Mouse (Mus musculus): ENCODE measurements at regions not wholly inside any gene's neighbourhood (a gene's known extent, or its start where the extent isn't known, plus 50 kb on each side); places are given as distances from the start of the nearest gene placed in this dataset.
A peak's percentile ranks its signal among the peaks of the same experiment; 100 is the strongest.

DNA sequence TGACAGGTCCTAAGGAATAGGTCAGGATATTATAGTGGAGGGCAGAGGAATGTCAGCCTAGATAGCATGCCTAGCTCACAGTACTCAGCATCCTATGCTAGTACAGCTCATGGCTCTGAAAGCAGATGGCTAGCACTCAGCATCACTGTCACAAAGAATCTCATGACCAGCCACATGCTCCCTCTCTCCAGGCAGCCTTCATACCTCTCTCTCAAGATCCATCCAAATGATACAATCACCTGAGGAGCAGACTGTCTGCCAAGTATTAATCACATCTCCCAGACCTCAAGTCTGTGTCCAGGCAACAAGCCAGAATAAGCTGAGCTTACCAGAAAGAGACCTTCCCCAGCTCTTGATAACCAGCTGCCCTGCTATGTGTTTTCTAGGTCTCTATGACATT lies 557.4 kb upstream of the Nbea start:
- DNase-seq (ENCODE audit: extremely low spot score, low spot score) = no peak
- Histone ChIP-seq H3K9me3 (no peaks in the 10 kb centered on the region), H3K36me3 (replicated peaks) (no peaks in the 10 kb centered on the region), H3K27me3 (ENCODE audit: poor library complexity, severe bottlenecking) (no peaks in the 10 kb centered on the region), H3K4me1 (no peaks in the 10 kb centered on the region), H3K4me3 (no peak overlapping the region), H3K27ac (no peak overlapping the region)

DNA sequence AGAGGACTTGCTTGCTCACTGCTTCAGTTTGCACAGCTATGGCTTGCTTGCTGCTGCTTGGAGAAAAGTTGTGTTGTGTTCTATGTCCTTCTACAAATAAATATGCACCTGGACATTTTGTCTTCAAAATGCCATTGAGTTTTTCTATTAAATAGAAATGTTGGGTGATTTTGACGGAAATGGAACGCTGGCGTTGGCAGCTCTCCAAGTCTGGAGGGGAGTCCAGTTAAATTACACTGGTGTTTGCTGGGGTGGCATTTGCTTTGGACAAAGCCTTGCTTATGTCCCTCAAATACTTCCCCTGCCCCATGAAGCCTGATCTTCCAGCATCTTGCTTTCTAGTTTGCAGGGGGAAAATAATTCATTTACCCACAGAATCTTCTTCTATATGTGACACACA lies 556.0 kb upstream of the Nbea start:
- Histone ChIP-seq H3K36me3 (replicated peaks) (no peaks in the 10 kb centered on the region), H3K9me3 (no peaks in the 10 kb centered on the region), H3K4me1 (no peaks in the 10 kb centered on the region), H3K27ac (no peak overlapping the region), H3K27me3 (ENCODE audit: poor library complexity, severe bottlenecking) (no peaks in the 10 kb centered on the region), H3K4me3 (no peak overlapping the region)
- DNase-seq (ENCODE audit: extremely low spot score, low spot score) = no peak
- WGBS = 94% methylated on average over 3 of the region's 3 CpGs

DNA sequence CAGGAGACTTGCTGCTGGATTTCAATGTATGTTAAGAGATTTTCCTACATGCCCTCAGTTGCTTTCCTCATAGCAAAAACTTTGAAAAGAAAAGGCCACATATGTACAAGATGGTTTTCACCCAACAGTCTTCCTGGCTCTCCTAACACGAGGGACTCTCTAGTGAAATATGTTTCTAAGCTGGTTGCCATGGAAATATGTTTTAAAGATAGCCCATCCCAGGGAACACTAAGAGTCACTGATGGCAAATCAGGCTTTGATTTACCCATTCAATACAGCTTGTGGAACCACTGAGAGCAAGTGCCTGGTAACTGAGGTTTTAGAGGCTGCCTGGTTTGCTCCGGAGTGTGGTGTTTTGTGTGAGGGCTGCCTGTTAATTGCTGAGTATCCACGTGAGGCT lies 547.3 kb upstream of the Nbea start:
- WGBS = 75% methylated on average over 3 of the region's 3 CpGs
- Histone ChIP-seq H3K4me1 (no peaks in the 10 kb centered on the region), H3K27ac (no peak overlapping the region), H3K9me3 (no peaks in the 10 kb centered on the region), H3K36me3 (replicated peaks) (no peaks in the 10 kb centered on the region), H3K27me3 (ENCODE audit: poor library complexity, severe bottlenecking) (no peaks in the 10 kb centered on the region), H3K4me3 (no peak overlapping the region)
- DNase-seq (ENCODE audit: extremely low spot score, low spot score) = no peak

DNA sequence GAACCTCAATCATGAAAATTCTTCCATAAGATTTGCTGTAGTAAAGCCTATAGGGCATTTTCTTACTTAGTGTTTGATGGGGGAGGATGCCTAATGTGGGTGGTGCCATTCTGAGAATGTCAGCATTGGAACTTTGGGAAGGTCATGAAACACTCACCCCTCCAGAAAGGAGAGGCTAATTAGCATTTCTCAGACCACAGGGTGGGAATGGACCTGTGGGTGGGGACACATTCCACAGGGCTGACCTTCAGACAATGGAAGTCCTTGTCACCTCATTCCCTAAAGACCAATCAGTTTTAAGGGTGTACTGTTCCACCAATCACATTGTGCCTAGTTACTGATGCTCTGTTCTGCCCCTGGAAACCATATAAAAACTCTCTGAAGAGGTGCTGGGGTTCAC lies 541.5 kb upstream of the Nbea start:
- no peak overlapping the region for H3K27ac ChIP-seq
- H3K4me1 ChIP-seq = no peaks in the 10 kb centered on the region
- no peaks in the 10 kb centered on the region for H3K27me3 ChIP-seq (ENCODE audit: poor library complexity, severe bottlenecking)
- DNase-seq (ENCODE audit: extremely low spot score, low spot score) = no peak
- peaks cover 3% of the 10 kb centered on the region; the same call in 1 of the 2 replicates for H3K9me3 ChIP-seq
- no peaks in the 10 kb centered on the region for H3K36me3 ChIP-seq (replicated peaks)
- H3K4me3 ChIP-seq = no peak overlapping the region

DNA sequence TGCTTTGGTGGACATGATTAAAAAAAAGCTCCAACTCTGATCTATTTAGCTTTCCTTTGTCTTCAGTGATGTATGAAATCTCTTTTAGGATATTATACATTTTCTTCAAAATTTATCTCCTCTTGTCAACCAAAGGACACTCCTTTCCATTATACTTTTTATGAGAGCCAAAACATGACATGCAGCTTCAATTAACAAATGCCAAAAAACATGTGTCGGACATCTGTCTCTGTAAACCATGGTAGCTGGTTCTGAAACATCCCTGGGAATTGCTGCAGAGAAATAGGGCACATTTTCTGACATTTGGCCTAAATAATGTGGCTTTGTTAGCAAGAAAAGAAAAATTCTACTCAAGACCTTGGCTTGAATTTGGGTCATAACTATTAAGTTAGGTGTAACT lies 524.8 kb upstream of the Nbea start:
- Histone ChIP-seq H3K4me1 (peaks cover 12% of the 10 kb centered on the region), H3K27ac (no peak overlapping the region), H3K9me3 (no peaks in the 10 kb centered on the region), H3K4me3 (no peak overlapping the region), H3K27me3 (ENCODE audit: poor library complexity, severe bottlenecking) (no peaks in the 10 kb centered on the region), H3K36me3 (replicated peaks) (no peaks in the 10 kb centered on the region)
- DNase-seq (ENCODE audit: extremely low spot score, low spot score) = no peak
- 60% methylated on average over 1 of the region's 1 CpGs for WGBS

- no peak for DNase-seq (ENCODE audit: extremely low spot score, low spot score)
- Histone ChIP-seq H3K27me3 (ENCODE audit: poor library complexity, severe bottlenecking) (no peaks in the 10 kb centered on the region), H3K36me3 (replicated peaks) (no peaks in the 10 kb centered on the region), H3K4me1 (peaks cover 12% of the 10 kb centered on the region), H3K27ac (no peak overlapping the region), H3K4me3 (no peak overlapping the region), H3K9me3 (no peaks in the 10 kb centered on the region)
- WGBS = 91% methylated on average over 3 of the region's 3 CpGs
Observed at GRCm38 (mm10) chr3:56707312-56707711, 523.8 kb upstream of the Nbea start.

DNA sequence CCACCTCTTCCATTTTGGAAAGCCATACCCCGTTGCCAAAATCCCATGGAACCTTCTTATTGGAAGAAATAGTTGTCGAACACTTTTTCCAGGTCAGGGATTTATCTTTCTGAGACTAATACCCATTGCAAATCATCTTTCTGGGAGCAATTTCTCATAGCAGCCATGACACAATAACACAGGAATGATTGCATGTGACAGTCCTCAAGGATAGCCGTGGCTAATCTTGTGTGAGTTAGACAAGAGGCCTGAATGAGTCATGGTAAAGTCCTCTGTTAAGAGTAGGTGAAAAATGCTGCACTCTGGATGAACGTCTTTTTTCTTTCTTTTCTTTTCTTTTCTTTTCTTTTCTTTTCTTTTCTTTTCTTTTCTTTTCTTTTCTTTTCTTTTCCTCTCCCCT lies 522.5 kb upstream of the Nbea start:
- no peaks in the 10 kb centered on the region for H3K27me3 ChIP-seq (ENCODE audit: poor library complexity, severe bottlenecking)
- 87% methylated on average over 4 of the region's 4 CpGs for WGBS
- H3K4me1 ChIP-seq = peaks cover 12% of the 10 kb centered on the region
- DNase-seq (ENCODE audit: extremely low spot score, low spot score) = no peak
- H3K27ac ChIP-seq = no peak overlapping the region
- H3K36me3 ChIP-seq (replicated peaks) = no peaks in the 10 kb centered on the region
- H3K4me3 ChIP-seq = no peak overlapping the region
- no peaks in the 10 kb centered on the region for H3K9me3 ChIP-seq

- no peak for DNase-seq (ENCODE audit: extremely low spot score, low spot score)
- Histone ChIP-seq H3K4me3 (no peak overlapping the region), H3K36me3 (replicated peaks) (no peaks in the 10 kb centered on the region), H3K27me3 (ENCODE audit: poor library complexity, severe bottlenecking) (no peaks in the 10 kb centered on the region), H3K9me3 (no peaks in the 10 kb centered on the region), H3K4me1 (peaks cover 26% of the 10 kb centered on the region), H3K27ac (peak overlapping the region; percentile 67; the same call in 1 of the 2 replicates)
Observed at GRCm38 (mm10) chr3:56698941-56699340, 515.4 kb upstream of the Nbea start.

- H3K27ac ChIP-seq = peak overlapping the region; percentile 67
Observed at GRCm38 (mm10) chr3:56698248-56698647, 514.7 kb upstream of the Nbea start.

GRCm38 (mm10) chr3:56681031-56681430 lies 497.5 kb upstream of the Nbea start:
- Histone ChIP-seq H3K27ac (no peak overlapping the region), H3K4me1 (no peaks in the 10 kb centered on the region), H3K36me3 (replicated peaks) (no peaks in the 10 kb centered on the region), H3K9me3 (no peaks in the 10 kb centered on the region), H3K4me3 (no peak overlapping the region), H3K27me3 (ENCODE audit: poor library complexity, severe bottlenecking) (no peaks in the 10 kb centered on the region)
- no peak for DNase-seq (ENCODE audit: extremely low spot score, low spot score)
- WGBS = 94% methylated on average over 7 of the region's 7 CpGs

More at GRCm38 (mm10) chr3:56698248-56698647, 514.7 kb upstream of the Nbea start:
- DNase-seq (ENCODE audit: extremely low spot score, low spot score) = peak; percentile 49
- no peaks in the 10 kb centered on the region for H3K36me3 ChIP-seq (replicated peaks)
- H3K9me3 ChIP-seq = no peaks in the 10 kb centered on the region
- peaks cover 26% of the 10 kb centered on the region for H3K4me1 ChIP-seq
- H3K27me3 ChIP-seq (ENCODE audit: poor library complexity, severe bottlenecking) = no peaks in the 10 kb centered on the region
- 9% methylated on average over 1 of the region's 1 CpGs for WGBS
- no peak overlapping the region for H3K4me3 ChIP-seq

DNA sequence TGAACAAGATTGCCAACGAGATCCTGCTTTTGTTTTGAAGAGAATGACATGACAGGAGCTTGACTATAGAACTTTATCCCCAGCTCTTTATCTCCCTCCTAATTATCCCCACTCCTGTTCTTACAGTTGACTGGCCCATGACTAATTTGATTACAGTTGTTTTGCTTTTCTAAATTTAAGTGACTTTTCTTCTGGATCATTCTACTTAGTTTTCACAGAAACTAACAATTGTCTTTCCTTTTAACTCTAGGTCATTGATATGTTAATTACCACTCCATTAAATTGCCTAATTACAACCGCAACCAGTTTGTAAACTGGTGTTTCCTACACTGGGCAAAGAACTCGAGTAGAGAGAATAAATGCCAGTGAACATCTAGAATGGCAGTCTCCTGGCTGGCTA lies 485.3 kb upstream of the Nbea start:
- Histone ChIP-seq H3K27ac (no peak overlapping the region), H3K9me3 (no peaks in the 10 kb centered on the region), H3K4me3 (no peak overlapping the region), H3K4me1 (peaks cover 10% of the 10 kb centered on the region; the same call in 1 of the 2 replicates), H3K36me3 (replicated peaks) (no peaks in the 10 kb centered on the region), H3K27me3 (ENCODE audit: poor library complexity, severe bottlenecking) (peaks cover 60% of the 10 kb centered on the region)
- no peak for DNase-seq (ENCODE audit: extremely low spot score, low spot score)
- WGBS = 6% methylated on average over 3 of the region's 3 CpGs

DNA sequence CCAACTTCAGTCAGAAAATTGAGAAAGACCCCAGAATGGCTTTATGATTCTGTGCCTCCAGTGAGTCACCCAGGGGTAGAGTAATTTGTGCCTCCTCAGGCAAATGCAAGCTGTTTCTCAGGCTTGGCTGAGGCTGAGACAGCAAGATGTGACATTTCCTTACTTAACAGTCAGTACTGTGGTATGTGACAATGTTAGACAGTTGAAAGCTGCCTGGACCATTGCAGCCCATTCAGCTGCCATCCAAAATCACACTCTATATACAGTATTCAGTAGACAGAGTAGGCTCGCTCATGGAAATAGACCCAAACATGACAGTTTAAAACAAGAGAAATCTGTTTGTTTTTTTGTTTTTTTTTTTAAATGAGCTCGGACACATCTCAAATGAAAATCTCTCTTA lies 477.1 kb upstream of the Nbea start:
- Histone ChIP-seq H3K9me3 (no peaks in the 10 kb centered on the region), H3K27me3 (ENCODE audit: poor library complexity, severe bottlenecking) (peaks cover 23% of the 10 kb centered on the region; the same call in 1 of the 2 replicates), H3K4me3 (no peak overlapping the region), H3K4me1 (no peaks in the 10 kb centered on the region), H3K36me3 (replicated peaks) (no peaks in the 10 kb centered on the region), H3K27ac (no peak overlapping the region)
- no peak for DNase-seq (ENCODE audit: extremely low spot score, low spot score)
- WGBS = 87% methylated on average over 2 of the region's 2 CpGs

DNA sequence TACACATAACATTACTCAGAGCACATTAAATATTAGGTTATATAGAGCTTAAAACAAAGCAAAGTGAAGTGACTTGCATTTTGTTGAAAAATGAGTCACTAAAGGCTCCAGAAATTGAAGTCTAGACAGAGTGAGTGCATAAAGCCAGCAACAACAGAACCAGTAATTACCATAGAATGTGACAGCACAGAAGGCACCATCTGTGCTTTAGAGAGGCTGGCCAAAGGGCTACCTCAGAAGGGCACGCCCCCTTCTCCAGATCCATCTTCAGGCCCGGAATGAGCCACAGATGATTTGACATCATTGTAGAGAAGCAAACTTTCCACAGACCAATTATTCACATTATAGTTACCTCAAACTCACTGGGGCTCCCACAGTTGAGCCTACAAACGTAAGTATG lies 463.8 kb upstream of the Nbea start:
- no peak overlapping the region for H3K4me3 ChIP-seq
- no peaks in the 10 kb centered on the region for H3K9me3 ChIP-seq
- H3K4me1 ChIP-seq = no peaks in the 10 kb centered on the region
- WGBS = 85% methylated on average over 3 of the region's 3 CpGs
- H3K27me3 ChIP-seq (ENCODE audit: poor library complexity, severe bottlenecking) = no peaks in the 10 kb centered on the region
- no peak for DNase-seq (ENCODE audit: extremely low spot score, low spot score)
- no peak overlapping the region for H3K27ac ChIP-seq
- no peaks in the 10 kb centered on the region for H3K36me3 ChIP-seq (replicated peaks)

Data from forebrain, embryonic 10.5 days (tissue).